Mouse (Mus musculus) c-Kit-negative CD71-positive TER-119-positive erythroid progenitor cells, embryonic 14.5 days (primary cell): Measurements from ENCODE around the gene Treh.

ENCODE experiments used
- DNase-seq: peaks from one replicate; pipeline ENCODE4 v3.0.0-alpha.2; 2013; ENCODE audit warnings: low read depth, low spot score

Gene Treh

DNA sequence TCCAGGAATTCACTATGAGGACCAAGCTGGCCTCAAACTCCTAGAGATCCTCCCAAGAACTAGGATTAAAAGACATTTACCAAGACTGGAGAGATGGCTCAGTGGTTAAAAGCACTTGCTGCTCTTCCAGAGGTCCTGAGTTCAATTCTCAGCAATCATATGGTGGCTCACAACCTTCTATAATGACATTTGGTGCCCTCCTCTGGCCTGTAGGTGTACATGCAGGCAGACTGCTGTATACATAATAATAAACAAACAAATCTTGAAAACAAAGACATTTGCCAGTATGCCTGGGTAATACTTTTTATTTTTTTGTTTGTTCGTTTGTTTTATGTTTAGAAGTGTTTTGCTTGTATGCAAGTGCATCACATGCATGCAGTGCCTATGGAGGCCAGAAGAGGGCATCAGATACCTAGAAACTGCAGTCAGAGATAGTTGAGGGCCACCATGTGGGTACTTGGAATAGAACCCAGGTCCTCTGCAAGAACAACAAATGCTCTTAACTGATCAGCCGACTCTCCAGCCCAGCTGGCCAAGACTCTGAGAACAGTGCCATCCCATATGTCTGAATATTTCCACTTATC, 5.3 kb downstream of the Treh start:
- DNase-seq, result no peak

DNA sequence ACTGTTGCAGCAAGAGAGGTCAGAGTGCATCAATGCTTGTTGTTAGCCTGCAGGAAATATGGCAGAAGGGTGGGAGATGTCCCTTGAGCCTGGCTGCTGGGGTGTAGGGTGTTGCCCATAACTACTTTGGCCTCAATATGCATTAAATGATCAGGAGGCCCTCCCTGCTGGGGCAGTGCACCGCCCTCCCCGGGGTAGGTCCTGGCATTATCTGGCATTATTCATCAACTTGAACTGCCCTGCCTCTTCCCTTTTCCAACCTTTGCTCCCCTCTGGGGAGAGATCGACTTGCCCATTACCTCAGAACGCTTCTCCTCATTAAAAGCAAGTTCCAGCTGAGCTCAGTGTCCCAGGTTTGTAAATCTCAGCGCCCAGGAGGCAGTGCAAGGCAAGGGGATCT, 6.5 kb downstream of the Treh start:
- no peak for DNase-seq

DNA sequence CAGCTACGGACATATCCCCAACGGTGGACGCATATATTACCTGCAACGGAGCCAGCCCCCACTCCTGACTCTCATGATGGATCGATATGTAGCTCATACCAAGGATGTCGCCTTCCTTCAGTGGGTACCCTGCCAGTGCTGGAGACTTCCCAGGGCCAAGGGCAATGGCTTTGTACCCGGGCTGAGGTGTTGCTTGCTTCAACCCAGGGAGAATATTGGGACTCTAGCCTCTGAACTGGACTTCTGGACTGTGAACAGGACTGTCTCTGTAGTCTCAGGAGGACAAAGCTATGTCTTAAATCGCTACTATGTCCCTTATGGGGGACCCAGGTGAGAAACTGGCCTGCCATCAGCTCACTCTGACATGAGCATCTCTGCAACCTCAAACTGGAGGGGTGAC, 10.0 kb downstream of the Treh start:
- DNase-seq, result no peak

DNA sequence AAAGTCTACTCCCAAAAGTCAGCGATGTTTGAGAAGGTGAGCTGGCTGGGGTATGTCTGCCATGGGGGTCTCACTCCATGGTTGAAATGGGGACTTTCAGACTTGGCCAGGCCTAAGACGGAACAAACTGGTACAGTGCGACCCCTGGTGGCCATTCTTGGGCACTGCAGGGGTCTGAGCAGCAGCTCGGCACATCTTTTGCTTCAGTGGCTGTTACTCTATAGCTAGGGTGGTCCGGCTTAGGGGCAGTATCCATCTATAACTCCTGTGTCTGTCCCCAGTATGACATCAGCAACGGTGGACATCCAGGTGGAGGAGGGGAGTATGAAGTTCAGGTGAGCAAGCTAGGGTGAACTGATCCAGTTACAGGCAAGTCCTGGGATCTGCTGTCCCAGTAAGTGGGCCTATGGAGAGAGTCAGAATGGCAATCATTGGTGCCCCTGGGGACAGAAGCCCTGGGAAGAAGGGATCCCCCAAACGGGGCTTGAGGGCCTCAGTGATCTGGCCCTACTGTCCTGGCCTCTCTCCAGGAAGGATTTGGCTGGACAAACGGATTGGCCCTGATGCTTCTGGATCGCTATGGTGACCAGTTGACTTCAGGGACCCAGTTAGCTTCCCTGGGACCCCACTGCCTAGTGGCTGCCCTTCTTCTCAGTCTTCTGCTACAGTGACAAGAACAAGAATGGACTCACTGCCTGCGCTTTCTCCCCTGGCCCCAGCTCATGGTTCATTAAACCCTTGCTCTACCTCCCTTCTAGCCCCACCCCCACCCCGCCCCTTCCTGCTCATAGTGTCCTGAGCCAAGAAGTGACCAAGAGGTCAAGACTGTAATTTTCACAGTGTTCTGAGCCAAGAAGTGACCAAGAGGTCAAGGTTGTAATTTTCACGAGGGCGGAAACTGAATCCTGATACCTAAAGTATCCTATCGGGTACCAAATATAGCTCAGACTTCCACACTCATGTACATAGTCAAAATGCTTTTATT, 12.6 kb downstream of the Treh start:
- peak; percentile 35 for DNase-seq

DNA sequence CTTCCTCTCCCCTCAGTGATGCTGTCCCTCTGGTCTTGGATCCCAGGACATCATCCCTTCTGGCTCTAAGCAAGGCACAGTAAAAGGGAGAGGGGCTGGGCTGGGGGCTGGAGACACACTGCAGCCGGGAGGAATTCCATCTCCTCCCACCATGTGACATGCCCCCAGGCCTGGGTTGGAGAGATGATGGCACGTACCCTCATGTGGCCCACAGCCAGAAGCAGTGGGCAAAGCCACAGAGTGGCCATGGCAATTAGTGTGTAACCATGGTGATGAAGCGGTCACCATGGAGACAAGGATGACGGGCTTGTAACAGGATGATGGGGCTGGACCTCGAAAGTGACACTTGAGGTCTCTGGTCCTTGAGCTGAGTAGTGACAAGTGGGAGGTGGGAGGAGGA, 13.6 kb downstream of the Treh start:
- no peak for DNase-seq

DNA sequence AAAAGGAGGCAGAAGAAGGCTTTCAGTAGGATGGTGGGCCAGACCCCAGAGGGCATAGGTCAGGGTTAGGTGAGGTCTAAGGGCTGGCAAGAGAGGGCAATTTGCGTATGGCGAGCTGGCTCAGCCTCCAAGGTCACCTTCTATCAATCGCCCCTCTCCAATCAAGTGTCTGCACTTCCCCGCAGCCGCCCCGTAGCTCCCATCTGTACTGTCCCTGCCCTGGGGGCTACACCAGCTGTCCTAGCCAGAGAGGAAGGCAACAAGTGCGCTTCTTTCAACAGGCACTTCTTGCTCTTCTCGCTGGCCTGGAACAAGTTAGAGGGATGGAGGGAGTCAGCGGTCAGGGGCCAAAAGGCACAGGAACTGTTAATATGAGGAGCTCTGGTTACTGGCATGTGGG, 15.0 kb downstream of the Treh start:
- DNase-seq, result no peak

DNA sequence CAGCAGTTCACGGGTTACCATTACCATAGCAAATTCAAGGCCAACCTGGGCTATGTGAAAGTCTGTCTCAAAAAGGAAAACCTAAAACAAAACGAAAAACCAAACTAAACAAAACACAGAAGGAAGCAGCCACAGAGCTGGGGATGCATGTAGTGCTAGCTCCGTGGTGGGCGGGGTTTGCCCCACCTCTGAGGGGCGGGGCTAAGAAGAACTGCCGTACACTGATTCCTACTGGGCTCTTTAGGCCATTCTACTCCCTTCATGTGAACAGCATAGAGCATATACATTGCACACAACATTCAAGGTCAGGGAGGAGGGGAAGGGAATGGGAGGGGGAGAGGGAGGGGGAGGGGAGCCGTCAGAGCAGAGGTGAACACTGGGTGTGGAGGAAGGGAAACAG, 17.6 kb downstream of the Treh start:
- DNase-seq, result no peak

DNA sequence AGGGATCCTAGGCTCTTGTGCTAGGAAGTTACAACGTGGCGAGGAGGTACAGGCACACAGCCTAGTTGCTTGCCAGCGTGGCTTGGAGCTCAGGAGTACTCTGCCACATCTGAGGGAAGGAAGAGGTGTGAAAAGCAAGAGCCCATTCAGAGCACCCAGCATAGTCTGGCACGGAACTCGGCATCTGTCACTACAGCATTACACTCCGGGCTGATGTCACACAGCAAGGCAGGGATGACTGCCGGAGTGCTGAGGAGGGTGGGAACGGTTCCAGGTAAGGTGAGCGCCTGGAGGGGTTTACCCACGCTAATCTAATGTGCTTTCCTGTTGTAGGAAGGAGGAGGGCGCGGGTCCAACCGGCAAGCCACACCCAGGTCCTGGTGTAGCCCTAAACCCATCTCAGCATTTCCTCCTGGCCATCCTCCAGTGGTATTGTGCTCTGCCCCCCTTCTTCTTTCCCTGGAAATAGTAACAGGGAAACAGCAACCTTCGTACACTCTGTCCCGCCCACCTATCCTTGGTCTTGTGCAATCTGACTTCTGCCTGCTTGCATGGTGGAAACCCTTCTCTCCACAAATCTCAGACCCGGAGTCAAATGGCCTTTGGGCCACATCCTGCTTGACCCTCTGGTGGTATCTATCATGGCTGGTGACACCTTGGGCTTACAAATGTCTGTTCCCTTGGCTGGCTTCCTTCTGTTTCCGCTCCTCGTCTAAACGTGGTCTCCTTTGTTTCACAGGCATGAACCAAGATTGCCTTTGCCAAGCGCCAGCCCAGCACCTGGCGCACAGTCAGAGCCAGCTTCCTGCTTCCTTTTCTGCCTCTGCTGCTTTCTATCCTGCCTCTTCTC, 18.9 kb downstream of the Treh start:
- no peak for DNase-seq

DNA sequence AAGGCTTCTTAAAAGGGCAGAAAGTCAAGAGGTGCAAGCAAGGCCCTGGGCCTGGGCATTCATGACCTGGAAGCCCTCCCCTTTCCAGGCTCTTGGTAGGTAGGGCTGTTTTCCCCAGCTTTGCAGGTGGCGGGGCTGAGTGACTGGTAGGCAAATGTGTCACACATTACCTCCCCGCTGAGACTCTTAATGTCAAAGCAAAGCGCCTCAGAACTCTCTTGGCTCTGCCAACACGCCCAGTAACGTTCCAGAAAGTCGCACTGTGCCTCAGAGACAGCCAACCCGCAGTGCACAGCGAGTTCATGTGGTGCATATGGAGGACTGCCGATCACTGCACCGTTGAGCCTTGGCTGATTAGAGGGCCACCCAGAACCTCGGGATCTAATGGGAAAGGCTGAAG, 20.0 kb downstream of the Treh start:
- no peak for DNase-seq

DNA sequence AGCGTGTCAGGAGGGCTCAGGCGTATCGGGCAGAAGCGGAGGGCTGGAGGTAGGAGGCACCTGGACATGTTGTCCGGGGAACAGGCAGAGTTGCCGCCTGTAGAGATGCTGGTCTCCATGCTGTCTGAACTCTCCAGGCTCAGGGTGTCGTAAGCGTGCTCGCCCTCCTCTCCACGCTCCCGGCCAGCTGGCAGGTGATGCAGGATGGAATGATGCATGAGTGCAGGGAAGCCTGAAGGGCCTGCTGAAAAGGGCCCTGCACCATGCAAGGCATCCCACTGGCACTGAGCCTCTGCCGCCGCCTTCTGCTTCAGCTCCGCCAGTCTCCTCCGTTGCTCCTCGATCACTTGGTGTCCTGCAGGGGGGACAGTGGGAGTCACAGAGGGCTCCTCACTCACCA, 24.8 kb downstream of the Treh start:
- no peak for DNase-seq

DNA sequence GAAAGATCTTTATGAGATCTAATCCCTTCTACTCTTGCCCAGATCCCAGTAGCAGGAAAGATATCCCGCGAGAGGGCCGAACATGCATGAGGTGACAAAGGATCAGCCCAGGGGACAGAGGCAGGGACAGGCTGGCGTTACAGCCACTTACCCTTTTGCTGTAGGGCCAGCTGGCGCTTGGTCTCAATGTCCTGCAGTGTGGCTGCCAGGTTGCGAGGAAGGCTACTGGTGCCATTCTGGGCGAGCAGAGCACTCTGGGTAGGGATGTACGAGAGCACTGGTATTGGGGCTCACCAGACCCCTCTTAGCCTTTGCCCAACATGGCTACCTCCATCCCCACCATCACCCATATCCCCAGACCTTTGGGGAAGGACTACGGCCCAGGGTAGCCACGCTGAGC, 26.2 kb downstream of the Treh start:
- DNase-seq, result no peak

DNA sequence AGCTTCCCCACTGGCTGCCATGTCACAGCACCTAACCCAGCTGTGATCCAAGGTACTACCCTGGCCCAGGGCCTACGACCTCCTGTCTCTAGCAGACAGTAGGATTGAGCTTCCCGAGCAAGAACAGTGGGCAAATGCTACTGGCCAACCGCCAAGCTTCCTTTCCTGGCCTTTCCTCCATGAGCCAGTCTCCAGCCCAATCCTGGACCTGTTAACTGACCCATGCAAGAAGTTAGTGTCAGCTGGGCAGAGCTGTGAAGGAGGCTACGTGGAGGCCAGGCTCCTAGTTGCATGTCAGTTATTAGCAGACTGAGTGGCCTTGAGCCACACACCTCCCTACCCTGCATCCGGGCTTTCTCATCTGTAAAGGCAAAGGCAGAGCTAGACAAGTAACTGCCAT, 26.7 kb downstream of the Treh start:
- DNase-seq, result no peak

DNA sequence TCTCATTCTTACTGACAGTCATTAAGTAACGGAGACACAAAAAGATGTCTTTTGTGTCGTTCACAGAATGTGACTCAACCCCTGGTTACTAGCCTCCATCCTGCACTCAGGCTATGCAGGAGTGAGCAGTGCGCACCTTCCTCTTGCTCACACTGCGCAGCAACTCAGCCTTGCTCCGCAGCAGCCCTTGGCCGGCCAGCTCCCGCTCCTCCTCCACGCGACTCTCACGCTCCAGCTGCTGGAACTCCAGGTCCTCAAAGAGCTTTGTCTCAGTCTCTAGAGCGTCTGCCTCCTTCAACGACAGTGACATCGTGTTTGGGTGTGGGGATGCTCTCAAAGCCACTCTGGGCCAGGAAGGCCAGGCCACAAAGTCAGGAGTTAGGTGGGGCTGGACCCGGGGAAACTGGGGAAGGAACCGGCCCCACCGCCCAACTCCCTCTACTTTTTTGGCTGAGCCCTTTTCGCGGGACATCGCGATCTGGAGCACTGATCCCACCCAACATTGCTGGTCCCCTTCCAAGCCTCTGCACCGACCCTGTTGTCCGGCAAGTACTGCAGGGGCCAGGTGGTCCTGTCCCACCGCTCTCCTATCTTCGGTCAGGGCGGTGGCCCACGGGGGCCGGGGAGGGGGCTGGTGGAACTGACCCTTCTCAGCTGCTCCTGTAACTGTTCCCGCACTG, 34.9 kb downstream of the Treh start:
- DNase-seq, result no peak

DNA sequence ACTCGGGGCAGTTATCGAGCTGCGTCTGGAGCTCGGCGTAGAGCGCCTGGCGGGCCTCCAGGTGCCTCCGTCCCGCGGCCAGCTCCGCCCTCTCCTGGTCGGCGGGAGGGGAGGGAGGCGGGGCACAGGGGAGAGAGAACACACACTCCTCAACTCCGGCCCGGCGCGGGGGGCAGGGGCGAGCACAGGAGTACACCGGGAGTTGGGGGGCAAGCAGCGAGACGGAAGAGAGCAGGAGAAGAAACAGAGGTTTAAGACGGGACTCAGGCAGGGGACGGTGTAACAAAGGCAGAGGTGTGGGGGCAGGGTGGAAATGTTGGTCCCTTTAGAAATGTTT, 35.4 kb downstream of the Treh start:
- DNase-seq, result no peak

DNA sequence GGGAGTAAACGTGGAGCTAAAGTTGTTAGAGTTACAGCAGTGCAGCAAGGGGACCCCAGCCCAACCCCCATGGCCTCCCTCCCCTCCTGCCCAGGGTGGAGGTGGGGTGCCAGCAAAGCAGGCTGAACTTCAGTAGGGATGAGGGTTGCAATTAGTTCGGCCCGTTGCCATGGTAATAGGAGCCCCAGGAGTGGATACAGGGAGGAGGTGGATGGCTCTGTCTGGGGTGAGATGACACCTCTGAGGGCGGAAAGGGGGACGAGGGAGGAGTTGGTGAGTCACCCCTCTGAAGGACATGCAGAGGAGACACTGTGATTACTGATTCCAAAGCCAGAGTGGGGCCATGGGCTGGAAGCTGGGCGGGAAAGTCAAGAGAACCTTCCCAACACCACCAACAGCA, 35.9 kb downstream of the Treh start:
- no peak for DNase-seq

DNA sequence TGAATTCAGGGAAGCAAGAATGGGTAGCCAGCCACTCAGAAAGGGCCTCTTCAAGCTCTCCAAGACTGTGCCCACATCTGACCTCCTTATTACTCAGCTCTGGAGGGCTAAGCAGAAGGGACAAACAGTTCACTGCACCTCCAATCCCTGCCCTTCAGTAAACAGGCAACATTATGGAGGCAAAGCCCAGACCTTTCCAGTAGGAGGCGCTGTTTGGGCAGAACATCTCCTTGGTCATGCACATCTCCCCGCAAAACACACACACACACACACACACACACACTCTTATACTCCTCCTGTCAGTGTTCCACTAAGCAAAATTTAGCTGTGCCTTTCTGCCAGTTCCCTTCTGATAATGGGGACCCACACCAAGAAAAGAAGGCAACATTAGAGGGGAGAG, 36.6 kb downstream of the Treh start:
- DNase-seq, result no peak

DNA sequence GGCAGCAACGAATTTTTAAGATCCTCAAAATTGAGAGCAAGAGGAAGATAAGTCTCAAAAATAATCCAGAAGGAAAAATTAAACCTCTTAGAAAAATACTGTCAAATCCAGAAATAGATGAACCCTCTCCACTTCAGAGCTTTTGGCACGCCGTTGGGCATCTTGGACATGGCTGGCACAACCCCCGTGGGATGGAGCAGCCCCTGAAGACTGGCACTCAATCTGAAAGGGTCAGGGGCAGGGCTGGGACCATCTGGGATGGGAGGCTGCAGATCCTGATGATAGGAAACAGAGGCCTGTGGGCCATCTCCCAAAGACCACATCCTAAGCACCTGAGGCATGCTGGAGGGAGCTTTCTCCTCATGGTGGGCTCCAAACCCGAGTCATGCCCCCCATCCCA, 37.2 kb downstream of the Treh start:
- no peak for DNase-seq

DNA sequence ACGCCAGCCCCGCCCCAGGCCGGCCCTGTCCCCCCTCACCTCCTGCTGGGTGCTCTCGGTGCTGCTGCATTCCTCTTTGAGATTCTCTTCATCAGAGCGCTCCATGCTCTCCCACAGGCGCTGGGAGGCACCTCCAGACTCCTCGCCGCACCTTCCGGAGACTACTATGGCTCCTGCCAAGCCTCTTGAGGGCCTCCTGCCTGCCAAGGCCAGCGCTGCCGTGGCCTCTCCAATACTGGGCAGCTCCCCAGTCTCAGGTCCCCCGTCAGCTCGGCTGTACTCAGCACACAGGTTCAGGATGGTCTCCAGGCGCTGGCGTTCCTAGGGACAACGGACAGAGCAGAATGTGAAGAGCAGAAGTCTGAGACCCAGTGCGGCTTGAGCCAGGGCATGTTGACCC, 38.6 kb downstream of the Treh start:
- no peak for DNase-seq

DNA sequence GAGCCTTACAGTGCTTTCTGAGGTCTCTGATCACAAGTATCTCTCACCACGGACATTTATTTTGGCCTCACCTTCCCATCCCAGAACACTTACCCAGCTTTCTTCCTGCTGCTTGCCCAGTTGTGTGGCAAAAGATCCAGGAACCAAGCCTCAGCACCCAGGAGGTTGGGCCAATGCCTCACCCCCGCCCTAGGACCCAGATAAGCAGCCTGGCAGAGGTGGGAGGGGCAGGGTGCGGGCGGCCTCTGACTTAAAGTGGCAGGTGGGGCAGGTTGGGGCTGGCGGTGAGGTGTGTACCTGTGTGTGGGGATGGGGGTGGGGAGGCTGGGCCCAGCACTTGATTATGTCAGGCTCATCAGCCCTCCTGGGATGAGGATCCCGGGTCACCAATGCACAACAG, 40.0 kb downstream of the Treh start:
- no peak for DNase-seq

DNA sequence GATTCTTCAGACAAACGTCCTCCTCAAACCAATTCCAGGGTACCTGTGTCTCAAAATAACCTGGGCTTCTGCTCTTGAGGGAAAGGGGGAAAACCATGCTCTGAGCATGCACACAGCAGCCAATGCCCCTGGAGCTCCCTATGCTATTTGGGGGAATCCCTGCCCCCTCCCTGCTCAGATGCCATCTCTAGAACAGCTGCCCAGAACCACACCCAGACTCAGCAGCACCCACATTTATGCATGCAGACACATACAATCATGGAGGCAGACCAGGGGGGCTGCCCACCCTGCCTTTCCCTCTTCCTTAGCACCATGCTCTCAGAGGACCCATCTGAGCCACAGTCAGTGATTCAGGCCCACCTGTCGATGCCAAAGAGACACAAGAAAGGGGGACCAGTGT, 40.5 kb downstream of the Treh start:
- no peak for DNase-seq

DNA sequence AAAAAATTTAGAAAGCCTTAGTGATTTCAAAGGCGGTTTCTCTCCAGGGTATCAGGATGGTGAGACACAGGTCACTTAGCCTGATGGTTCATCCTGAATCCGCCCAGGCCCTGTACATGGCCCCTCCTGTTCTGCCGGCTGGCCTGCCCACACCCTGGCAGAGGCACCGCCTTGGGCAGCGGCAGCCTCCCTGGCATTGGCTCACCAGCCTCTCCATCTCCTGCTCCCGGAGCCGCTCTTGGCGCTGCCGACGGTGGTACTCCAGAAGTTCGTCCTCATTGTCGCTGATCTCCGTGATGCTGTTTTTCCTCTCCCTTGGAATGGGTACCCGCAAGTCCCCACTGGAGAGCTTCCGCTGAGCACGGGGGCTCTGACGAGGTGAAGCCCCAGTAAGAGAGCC, 42.1 kb downstream of the Treh start:
- no peak for DNase-seq
